Mouse (Mus musculus): ENCODE results near the gene Rif1.
"Not testable (repeated sequence)": the region's sequence is repeated elsewhere in the genome, so short reads cannot be mapped to it uniquely, and the experiment has no call there.

Gene Rif1

DNA sequence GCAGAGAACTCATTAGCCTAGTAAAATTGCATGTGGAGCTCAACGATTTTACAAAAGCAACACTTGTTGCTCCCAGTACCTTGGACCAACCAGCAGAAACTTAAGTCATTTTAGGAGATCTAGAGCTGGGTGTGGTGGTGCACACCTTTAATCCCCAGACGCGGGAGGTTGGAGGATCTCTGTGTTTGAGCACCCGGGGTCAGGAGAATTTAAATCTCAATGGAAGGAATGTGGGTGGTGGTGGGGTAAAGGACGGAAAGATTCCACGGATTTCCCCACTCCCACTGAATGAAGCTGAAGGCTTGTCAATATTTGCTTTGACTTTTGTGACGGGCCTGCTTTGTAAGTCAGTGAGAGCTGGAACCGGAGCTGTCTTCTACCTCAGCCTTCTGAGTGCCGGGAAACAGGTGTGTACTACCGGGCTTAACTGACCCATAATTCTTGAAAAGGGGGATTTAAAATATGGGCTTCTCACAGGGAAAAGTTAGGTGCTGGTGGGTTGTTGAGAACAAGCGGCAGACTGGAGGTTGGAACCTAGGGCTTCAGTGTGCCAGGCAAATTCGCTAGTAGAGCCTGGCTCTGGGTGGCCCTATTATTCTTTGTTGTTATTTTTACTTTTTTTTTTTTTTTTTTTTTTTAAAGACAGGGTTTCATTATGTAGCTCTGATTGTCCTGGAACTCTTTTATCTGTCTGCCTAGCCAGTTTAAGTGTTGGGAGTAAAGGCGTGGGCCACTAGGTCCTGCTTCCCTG lies 1.2 kb upstream of the Rif1 start:
- DNase-seq (ENCODE audit: low read depth, low spot score), result no peak

DNA sequence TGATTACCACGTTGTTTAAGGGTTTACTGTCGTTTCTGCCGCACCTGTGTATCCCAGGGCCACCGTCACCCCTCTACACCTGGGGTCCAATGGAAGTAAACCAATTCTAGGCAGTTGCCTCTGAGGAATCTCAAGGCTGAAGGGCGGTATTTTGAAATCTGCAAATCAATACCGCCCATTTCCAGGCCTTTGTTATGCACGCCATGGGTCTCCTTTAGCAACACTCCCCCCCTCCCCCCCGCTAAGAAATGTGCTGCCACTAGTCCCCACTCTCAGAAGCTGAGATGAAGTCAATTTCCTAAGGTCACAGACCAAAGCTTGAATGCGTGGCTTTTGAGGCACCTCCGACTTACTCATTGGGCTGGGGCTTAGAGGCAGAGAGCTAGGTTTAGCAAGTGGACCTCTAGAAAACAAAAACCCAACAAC lies 554 bp upstream of the Rif1 start:
- DNase-seq (ENCODE audit: low read depth, low spot score), result no peak

DNA sequence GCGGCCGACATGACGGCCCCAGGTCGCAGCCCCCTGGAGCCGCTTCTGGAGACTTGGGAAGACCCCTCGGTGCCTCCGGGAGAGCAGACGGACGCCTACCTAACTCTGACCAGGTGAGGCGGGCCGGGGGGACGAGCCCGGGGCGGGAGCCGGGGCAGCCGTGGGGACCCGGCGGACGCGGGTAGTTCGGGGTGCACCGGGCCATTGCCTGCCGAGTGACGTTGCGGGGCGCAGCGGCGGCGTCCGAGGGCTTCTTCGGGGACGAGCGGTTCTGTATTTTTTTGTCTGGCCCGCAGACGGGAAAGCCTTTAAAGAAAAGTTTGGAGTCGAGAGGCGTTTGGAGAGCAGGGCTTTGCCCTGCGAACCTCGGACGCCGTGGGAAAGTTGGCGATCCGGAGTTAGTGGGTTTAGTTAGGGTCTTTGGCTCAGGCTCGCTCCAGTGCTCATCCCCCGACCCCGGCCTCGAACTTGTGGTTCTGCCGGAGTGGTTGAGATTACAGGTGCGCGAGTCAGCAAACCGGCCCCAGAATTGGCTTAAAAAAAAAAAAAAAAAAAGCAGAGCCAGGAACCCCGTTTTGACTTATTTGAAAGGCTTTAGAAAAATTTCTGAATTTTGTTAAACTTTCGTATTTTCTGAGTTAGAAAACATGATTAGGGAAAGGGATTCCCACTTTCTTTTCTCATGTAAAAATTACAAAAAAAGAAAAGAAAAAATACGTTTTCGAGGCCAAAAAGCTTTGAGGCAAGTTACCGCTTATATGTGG lies 691 bp downstream of the Rif1 start:
- no peak for DNase-seq (ENCODE audit: low read depth, low spot score)

DNA sequence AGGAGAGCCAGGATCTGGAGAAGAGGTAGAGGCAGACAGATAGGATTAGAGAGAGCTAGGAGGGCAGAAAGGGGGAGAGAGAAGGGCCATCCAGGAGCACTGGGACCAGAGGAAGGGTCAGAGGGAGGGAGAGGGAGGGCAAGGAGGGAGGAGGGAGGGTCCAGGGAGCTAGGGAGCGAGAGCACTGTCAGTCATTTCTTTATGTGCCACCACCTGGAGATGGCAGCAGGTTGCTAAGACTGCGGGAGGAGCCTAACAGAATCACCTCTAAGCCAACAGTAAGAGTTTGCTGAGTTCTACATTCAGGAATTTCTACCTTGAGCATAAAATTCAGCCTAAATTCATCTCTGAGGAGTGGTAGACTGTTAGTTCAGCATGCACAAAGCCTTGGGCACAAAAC lies 6.0 kb downstream of the Rif1 start:
- DNase-seq (ENCODE audit: low read depth, low spot score), result no peak

DNA sequence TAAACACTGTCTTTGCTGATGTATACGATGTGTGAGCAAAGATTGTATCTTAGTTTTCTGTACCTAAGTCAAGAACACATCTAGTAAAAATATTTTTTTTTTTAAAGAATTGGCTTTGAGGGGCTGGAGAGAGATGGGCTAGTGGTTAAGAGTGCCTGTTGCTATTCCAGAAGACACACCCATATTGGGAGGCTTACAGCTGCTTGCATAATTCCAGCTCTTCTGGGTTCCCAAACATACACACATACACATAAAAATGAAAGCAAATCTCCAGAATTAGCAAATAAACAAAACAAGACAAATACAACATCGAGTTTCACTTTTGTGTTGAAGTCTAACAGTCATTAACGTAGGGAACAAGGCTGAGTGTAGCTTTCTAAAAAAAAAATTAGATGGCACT lies 11.4 kb downstream of the Rif1 start:
- no peak for DNase-seq (ENCODE audit: low read depth, low spot score)

DNA sequence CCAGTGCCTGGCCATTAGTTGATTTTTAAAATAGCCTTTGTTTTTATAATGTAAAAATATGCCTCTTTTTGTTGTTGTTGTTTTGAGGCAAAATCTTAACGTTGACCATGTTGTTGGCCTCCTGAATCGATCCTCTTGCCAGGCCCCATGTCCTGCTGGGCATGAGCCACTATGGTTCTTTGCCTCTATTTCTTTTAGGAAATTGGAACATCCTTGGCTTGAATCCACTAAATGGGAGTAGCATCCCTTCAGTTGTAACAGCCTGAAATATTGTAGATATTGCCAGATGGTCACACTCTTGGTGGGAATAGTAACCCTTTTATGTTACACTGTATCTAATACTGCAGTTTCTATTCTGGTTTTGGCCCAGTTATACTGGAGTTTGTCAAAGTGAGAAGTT lies 11.9 kb downstream of the Rif1 start:
- DNase-seq (ENCODE audit: low read depth, low spot score), result no peak

DNA sequence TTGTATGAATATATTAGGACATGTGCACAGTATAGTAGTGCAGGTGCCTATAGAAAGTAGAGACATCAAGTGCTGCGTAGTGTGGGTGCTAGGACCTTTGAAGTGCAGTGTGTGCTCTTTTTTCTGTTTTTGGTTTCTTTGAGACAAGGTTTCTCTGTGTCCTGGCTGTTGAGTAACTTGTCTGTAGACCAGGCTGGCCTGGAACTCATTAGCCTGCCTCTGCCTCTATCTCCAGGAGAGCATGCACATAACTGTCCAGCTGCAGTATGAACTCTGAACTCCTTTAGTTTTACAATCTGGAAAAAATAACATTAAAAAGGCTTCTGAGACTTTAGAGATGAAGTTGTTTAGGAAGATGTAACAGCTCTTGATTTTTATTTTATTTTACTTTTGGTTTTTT lies 41.5 kb downstream of the Rif1 start:
- no peak for DNase-seq (ENCODE audit: low read depth, low spot score)

DNA sequence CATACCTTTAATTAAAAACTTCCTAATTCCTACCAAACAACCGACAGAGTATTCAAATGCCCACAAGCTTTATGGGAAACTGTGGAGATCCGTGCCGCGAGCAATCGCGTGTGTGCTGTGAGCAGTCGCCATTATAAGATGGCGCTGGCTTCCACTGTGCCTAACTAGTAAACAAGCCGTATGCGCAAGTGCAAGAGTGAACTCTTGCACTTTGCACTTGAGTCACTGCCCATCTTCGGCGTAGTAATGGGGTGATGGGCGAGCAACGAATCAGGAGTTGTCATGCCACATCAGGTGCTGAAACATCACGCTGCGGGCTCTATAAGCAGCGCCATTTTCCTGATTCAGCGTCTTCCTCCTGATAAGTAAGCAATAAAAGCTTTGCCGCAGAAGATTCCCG lies 58.7 kb downstream of the Rif1 start:
- not testable (repeated sequence) for DNase-seq (ENCODE audit: low read depth, low spot score)

DNA sequence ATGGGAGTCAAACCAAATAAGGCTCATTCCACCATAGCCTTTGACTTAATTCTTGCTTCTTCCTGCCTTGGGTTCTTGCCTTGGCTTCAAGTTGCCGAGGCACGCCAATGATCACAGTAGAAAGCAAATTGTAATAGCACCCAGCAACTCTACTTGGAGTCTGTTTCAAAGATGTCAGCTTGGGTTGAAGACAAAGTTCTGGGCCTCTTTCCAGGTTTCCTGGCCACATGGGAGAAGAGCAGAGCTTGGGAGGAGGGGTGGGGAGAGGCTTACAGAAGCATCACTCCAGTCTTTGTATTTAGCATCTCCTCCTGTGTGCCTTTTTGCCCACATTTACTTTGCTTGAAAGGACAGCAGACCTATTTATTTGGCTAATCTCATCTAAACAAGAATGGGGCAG lies 60.7 kb downstream of the Rif1 start:
- DNase-seq (ENCODE audit: low read depth, low spot score), result no peak

DNA sequence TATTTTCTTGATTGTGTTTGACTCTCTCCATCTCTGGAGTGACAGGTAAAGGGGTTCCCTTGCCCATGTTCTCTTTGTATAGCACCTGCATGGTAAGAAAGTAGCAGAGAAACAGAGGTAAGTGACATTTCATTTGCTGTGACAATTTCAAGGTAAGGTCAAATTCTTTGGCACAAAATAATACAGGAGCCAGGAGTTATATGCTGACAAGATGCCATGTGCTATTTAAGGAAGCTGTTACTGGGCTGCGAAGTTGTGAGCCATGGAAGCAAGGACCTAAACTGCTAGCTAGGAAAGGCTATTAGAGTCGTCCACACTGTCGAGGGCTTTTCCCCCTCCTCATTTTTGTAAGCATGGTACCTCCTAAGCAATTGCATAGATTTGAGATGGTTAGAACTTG lies 80.4 kb downstream of the Rif1 start:
- no peak for DNase-seq (ENCODE audit: low read depth, low spot score)

DNA sequence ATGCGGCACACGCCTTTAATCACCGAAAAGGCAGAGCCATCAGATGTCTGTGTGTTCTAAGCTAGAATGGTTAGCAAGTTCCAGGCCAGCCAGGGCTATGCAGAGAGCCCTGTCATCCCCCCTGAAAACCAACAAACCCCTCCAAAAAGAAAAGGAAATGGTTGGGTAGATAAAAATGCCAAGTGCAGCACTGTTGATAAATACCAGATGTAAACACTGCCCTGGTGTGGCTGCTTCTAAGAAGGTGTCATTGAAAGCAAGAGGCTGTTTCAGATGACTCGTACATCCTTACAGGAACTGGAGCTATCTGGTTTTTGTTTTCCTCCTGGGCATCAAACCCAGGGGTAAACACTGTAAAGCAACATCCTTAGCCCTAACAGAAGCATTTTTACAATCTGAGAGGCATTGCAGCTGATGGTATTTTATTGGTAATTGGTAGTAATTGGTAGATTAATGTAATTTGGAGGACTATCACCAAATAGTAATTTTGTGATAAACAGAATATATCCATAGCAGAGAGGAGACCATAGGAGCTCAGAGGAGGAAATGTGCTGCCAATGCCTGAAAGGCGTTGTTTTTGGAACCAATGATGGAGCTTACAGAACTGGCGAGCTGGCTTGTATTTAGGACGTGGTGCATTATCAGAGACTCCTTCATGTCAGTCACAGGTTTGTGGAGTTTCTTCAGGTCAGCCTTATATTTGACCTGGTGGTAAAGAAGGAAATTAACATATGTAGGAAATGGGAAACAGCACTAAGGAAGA lies 96.8 kb downstream of the Rif1 start:
- no peak for DNase-seq (ENCODE audit: low read depth, low spot score)

Measured in telencephalon, adult 2 months (tissue).